ENCODE assay signal across 24 mouse cellular contexts in genomic region chr4:151510417-151510816, GRCm38 (mm10).
DNase-seq lines count a peak whose midpoint lies in the region; ATAC-seq and TF ChIP-seq lines count a peak whose summit lies in the region.
"Had no signal": no experiment of that assay in that cellular context is flagged by ENCODE, and none has a peak within 500 bp of the region (broad histone marks: within the 10 kb centered on the region; RNA-seq: fewer than 3 reads in every experiment).

No protein-coding gene starts in this region.

- TF ChIP-seq POLR2A in brain, embryonic 14.5 days (IDR thresholded peaks at IDR 0.05; ENCODE audit: borderline replicate concordance, extremely low read depth, insufficient read depth, insufficient read length, poor library complexity, severe bottlenecking) = no peak
- no peak for TF ChIP-seq POLR2A in thymus, adult 2 months (IDR thresholded peaks at IDR 0.05; ENCODE audit: control insufficient read depth, extremely low read depth, insufficient read depth, low read length, poor library complexity)

- WGBS in hindbrain, embryonic 14.5 days = 58% methylated on average over 4 of the region's 4 CpGs
- WGBS in hindbrain, embryonic 10.5 days = 73% methylated on average over 4 of the region's 4 CpGs
- whole genome bisulfite sequencing in midbrain, embryonic 15.5 days = 62% methylated on average over 4 of the region's 4 CpGs
- 84% methylated on average over 4 of the region's 4 CpGs for WGBS in thymus, adult 2 months
- WGBS in kidney, embryonic 16.5 days = 40% methylated on average over 4 of the region's 4 CpGs

- H3K9ac ChIP-seq in hindbrain, embryonic 14.5 days = no peak overlapping the region
- no peak overlapping the region for H3K9ac ChIP-seq in midbrain, embryonic 15.5 days
- no peak overlapping the region for H3K9ac ChIP-seq in kidney, embryonic 16.5 days (replicated peaks; ENCODE audit: low read length)
- H3K9ac ChIP-seq: embryonic facial prominence, embryonic 13.5 days; forebrain, embryonic 15.5 days; hindbrain, embryonic 15.5 days; limb, embryonic 13.5 days; liver, embryonic 14.5 days; lung, embryonic 14.5 days; neural tube, embryonic 13.5 days had no signal

- no peak overlapping the region for H3K4me3 ChIP-seq in hindbrain, embryonic 14.5 days (replicated peaks; ENCODE audit: low read length)
- no peak overlapping the region for H3K4me3 ChIP-seq in hindbrain, embryonic 10.5 days
- H3K4me3 ChIP-seq in midbrain, embryonic 15.5 days = no peak overlapping the region
- no peak overlapping the region for H3K4me3 ChIP-seq in thymus, adult 2 months (ENCODE audit: control insufficient read depth, insufficient read depth, low read length)
- H3K4me3 ChIP-seq in kidney, embryonic 16.5 days (ENCODE audit: low read length) = no peak overlapping the region
- H3K4me3 ChIP-seq: embryonic facial prominence, embryonic 13.5 days; forebrain, embryonic 15.5 days; heart, adult 2 months; hindbrain, embryonic 15.5 days; limb, embryonic 13.5 days; megakaryocyte, embryonic 14.5 days; neural tube, embryonic 13.5 days had no signal

- no peak for TF ChIP-seq CTCF in brain, embryonic 14.5 days (IDR thresholded peaks at IDR 0.05; ENCODE audit: borderline replicate concordance, extremely low read depth, insufficient read depth, insufficient read length)
- TF ChIP-seq CTCF in thymus, adult 2 months (IDR thresholded peaks at IDR 0.05; ENCODE audit: borderline replicate concordance, control insufficient read depth, extremely low read depth, insufficient read depth, low read length, poor library complexity) = no peak

- no peaks in the 10 kb centered on the region for H3K9me3 ChIP-seq in hindbrain, embryonic 14.5 days (ENCODE audit: control insufficient read depth, low read length)
- no peaks in the 10 kb centered on the region for H3K9me3 ChIP-seq in hindbrain, embryonic 10.5 days
- no peaks in the 10 kb centered on the region for H3K9me3 ChIP-seq in midbrain, embryonic 15.5 days
- 0 out of 2 replicates have a peak, but pooled peaks cover 3% of the 10 kb centered on the region for H3K9me3 ChIP-seq in kidney, embryonic 16.5 days (ENCODE audit: low read length)
- H3K9me3 ChIP-seq: embryonic facial prominence, embryonic 13.5 days; forebrain, embryonic 15.5 days; hindbrain, embryonic 15.5 days; limb, embryonic 13.5 days; neural tube, embryonic 13.5 days had no signal

- no peak overlapping the region for H3K4me2 ChIP-seq in hindbrain, embryonic 14.5 days (replicated peaks)
- no peak overlapping the region for H3K4me2 ChIP-seq in midbrain, embryonic 15.5 days
- no peak overlapping the region for H3K4me2 ChIP-seq in kidney, embryonic 16.5 days (replicated peaks; ENCODE audit: low read depth, low read length)
- H3K4me2 ChIP-seq: embryonic facial prominence, embryonic 13.5 days; forebrain, embryonic 15.5 days; hindbrain, embryonic 15.5 days; limb, embryonic 13.5 days; lung, embryonic 14.5 days; neural tube, embryonic 13.5 days had no signal

- no peak for ATAC-seq in hindbrain, embryonic 14.5 days (ENCODE audit: low FRiP score)
- ATAC-seq in midbrain, embryonic 15.5 days (replicated peaks) = 0 out of 2 replicates have a peak, but pooled peaks have one; percentile 33
- ATAC-seq in kidney, embryonic 16.5 days (ENCODE audit: low FRiP score, low TSS enrichment) = no peak
- ATAC-seq: forebrain, embryonic 15.5 days; intestine, embryonic 16.5 days had no signal

- H3K36me3 ChIP-seq in hindbrain, embryonic 14.5 days (replicated peaks; ENCODE audit: control insufficient read depth, insufficient read depth) = no peaks in the 10 kb centered on the region
- no peaks in the 10 kb centered on the region for H3K36me3 ChIP-seq in hindbrain, embryonic 10.5 days
- no peaks in the 10 kb centered on the region for H3K36me3 ChIP-seq in midbrain, embryonic 15.5 days (replicated peaks)
- H3K36me3 ChIP-seq in thymus, adult 2 months (ENCODE audit: control insufficient read depth, insufficient read depth, low read length) = no peaks in the 10 kb centered on the region
- H3K36me3 ChIP-seq in kidney, embryonic 16.5 days (ENCODE audit: insufficient read depth, low read length) = no peaks in the 10 kb centered on the region
- H3K36me3 ChIP-seq: embryonic facial prominence, embryonic 13.5 days; forebrain, embryonic 15.5 days; hindbrain, embryonic 15.5 days; limb, embryonic 13.5 days; neural tube, embryonic 13.5 days had no signal

- H3K4me1 ChIP-seq in hindbrain, embryonic 14.5 days (replicated peaks; ENCODE audit: control insufficient read depth, insufficient read depth, low read length) = peaks cover 5% of the 10 kb centered on the region; the same call in 1 of the 2 replicates
- no peaks in the 10 kb centered on the region for H3K4me1 ChIP-seq in hindbrain, embryonic 10.5 days (replicated peaks)
- peaks cover 3% of the 10 kb centered on the region; the same call in 1 of the 2 replicates for H3K4me1 ChIP-seq in midbrain, embryonic 15.5 days
- no peaks in the 10 kb centered on the region for H3K4me1 ChIP-seq in thymus, adult 2 months (replicated peaks; ENCODE audit: control insufficient read depth, insufficient read depth, low read length)
- no peaks in the 10 kb centered on the region for H3K4me1 ChIP-seq in kidney, embryonic 16.5 days (ENCODE audit: insufficient read depth, low read length)
- H3K4me1 ChIP-seq: embryonic facial prominence, embryonic 13.5 days; limb, embryonic 13.5 days; megakaryocyte, embryonic 14.5 days had no signal

- H3K27me3 ChIP-seq in hindbrain, embryonic 14.5 days (ENCODE audit: control insufficient read depth, insufficient read depth, low read length) = no peaks in the 10 kb centered on the region
- H3K27me3 ChIP-seq in hindbrain, embryonic 10.5 days (ENCODE audit: insufficient read depth, poor library complexity, severe bottlenecking) = no peaks in the 10 kb centered on the region
- H3K27me3 ChIP-seq in midbrain, embryonic 15.5 days (replicated peaks) = no peaks in the 10 kb centered on the region
- H3K27me3 ChIP-seq in thymus, adult 2 months (ENCODE audit: control insufficient read depth, insufficient read depth, low read length) = no peaks in the 10 kb centered on the region
- H3K27me3 ChIP-seq in kidney, embryonic 16.5 days (ENCODE audit: insufficient read depth, low read length) = no peaks in the 10 kb centered on the region
- H3K27me3 ChIP-seq: embryonic facial prominence, embryonic 13.5 days; forebrain, embryonic 15.5 days; hindbrain, embryonic 15.5 days; limb, embryonic 13.5 days; megakaryocyte, embryonic 14.5 days; neural tube, embryonic 13.5 days had no signal

- no peak overlapping the region for H3K27ac ChIP-seq in hindbrain, embryonic 14.5 days
- no peak overlapping the region for H3K27ac ChIP-seq in hindbrain, embryonic 10.5 days
- H3K27ac ChIP-seq in midbrain, embryonic 15.5 days = no peak overlapping the region
- H3K27ac ChIP-seq in thymus, adult 2 months (ENCODE audit: control insufficient read depth, insufficient read depth, low read length) = no peak overlapping the region
- H3K27ac ChIP-seq in kidney, embryonic 16.5 days (ENCODE audit: low read length) = no peak overlapping the region
- H3K27ac ChIP-seq: embryonic facial prominence, embryonic 13.5 days; forebrain, embryonic 15.5 days; heart, adult 2 months; hindbrain, embryonic 15.5 days; limb, embryonic 13.5 days; liver, embryonic 14.5 days; neural tube, embryonic 13.5 days had no signal

- peak; percentile 43 for DNase-seq in hindbrain, embryonic 14.5 days (ENCODE audit: low spot score)
- DNase-seq in hindbrain, embryonic 10.5 days (ENCODE audit: low spot score) = no peak
- peak; percentile 61 for DNase-seq in brain, embryonic 14.5 days (ENCODE audit: low read depth)
- DNase-seq in forelimb bud, embryonic 11.5 days (ENCODE audit: low read depth, low spot score) = peak; percentile 48
- no peak for DNase-seq in thymus, adult 2 months
- DNase-seq: adrenal gland, postnatal 25 days; cerebellum, adult 9-10 months; gastrocnemius, postnatal 14 days; heart, adult 2 months; kidney, adult 9 months; kidney, postnatal 36 days; layer of hippocampus, postnatal 36 days; lung, embryonic 14.5 days; thymus, adult 18-20 months had no signal

Comparison
In these comparisons a context has a peak if more than half of its experiments do, and no peak if none do; other contexts are left out.
1. DNase-seq: peak in hindbrain, embryonic 14.5 days (single experiment), brain, embryonic 14.5 days (single experiment) and forelimb bud, embryonic 11.5 days (single experiment); none in hindbrain, embryonic 10.5 days (single experiment) and thymus, adult 2 months (single experiment).